In genomic region chr9:61404615-61404980, GRCm38 (mm10) we compare ENCODE assay signal across 9 mouse cellular contexts. TPM values are rescaled to one million over a fixed set of nuclear protein-coding genes. Genes with fewer than 3 reads are reported as not detected.
DNase-seq lines count a peak whose midpoint lies in the region; ATAC-seq and TF ChIP-seq lines count a peak whose summit lies in the region.
"Had no signal": no experiment of that assay in that cellular context is flagged by ENCODE, and none has a peak within 500 bp of the region (broad histone marks: within the 10 kb centered on the region; RNA-seq: fewer than 3 reads in every experiment).

No protein-coding gene starts in this region.

- WGBS in lung, embryonic 14.5 days = 57% methylated on average over 3 of the region's 3 CpGs
- 11% methylated on average over 3 of the region's 3 CpGs for WGBS in forebrain, embryonic 14.5 days
- 64% methylated on average over 3 of the region's 3 CpGs for WGBS in limb, embryonic 11.5 days
- WGBS in neural tube, embryonic 15.5 days = 46% methylated on average over 3 of the region's 3 CpGs

- no peak for DNase-seq in lung, embryonic 14.5 days
- DNase-seq in lung, adult 18-20 months = no peak
- DNase-seq in forebrain, embryonic 14.5 days (ENCODE audit: low spot score) = no peak
- no peak for DNase-seq in limb, embryonic 11.5 days (ENCODE audit: low spot score)
- no peak for DNase-seq in adrenal gland, adult 18-20 months (ENCODE audit: low spot score in 2 of 2)
- no peak for DNase-seq in left cerebral cortex, postnatal 36 days (ENCODE audit: low spot score in 2 of 2)
- DNase-seq in lung, postnatal 4 days = no peak
- DNase-seq: thymus, postnatal 14 days had no signal

- peak overlapping the region; percentile 0; the same call in 1 of the 2 replicates for H3K4me2 ChIP-seq in lung, embryonic 14.5 days
- H3K4me2 ChIP-seq in forebrain, embryonic 14.5 days (ENCODE audit: low read length) = peak overlapping the region; percentile 39
- H3K4me2 ChIP-seq in limb, embryonic 11.5 days (ENCODE audit: low read depth, severe bottlenecking) = no peak overlapping the region
- peak overlapping the region; percentile 51 for H3K4me2 ChIP-seq in neural tube, embryonic 15.5 days

- H3K36me3 ChIP-seq in lung, embryonic 14.5 days (ENCODE audit: insufficient read depth) = peaks cover 84% of the 10 kb centered on the region
- peaks cover 55% of the 10 kb centered on the region for H3K36me3 ChIP-seq in forebrain, embryonic 14.5 days (ENCODE audit: control insufficient read depth, insufficient read depth, low read length)
- H3K36me3 ChIP-seq in limb, embryonic 11.5 days (ENCODE audit: control insufficient read depth, insufficient read depth, low read length) = peaks cover 35% of the 10 kb centered on the region
- peaks cover 27% of the 10 kb centered on the region for H3K36me3 ChIP-seq in neural tube, embryonic 15.5 days

- intact Hi-C loops in left cerebral cortex, postnatal 36 days (cut with DNase I) = no loop called here

- peak overlapping the region; percentile 46; the same call in 1 of the 2 replicates for H3K27ac ChIP-seq in lung, embryonic 14.5 days (ENCODE audit: low read depth)
- H3K27ac ChIP-seq in forebrain, embryonic 14.5 days (ENCODE audit: low read depth, low read length) = peak overlapping the region; percentile 87
- no peak overlapping the region for H3K27ac ChIP-seq in limb, embryonic 11.5 days (replicated peaks; ENCODE audit: low read depth, low read length)
- peak overlapping the region; percentile 85 for H3K27ac ChIP-seq in neural tube, embryonic 15.5 days (replicated peaks)

- no peaks in the 10 kb centered on the region for H3K9me3 ChIP-seq in lung, embryonic 14.5 days (ENCODE audit: low read depth, low read length)
- H3K9me3 ChIP-seq in forebrain, embryonic 14.5 days (replicated peaks; ENCODE audit: control insufficient read depth, low read length) = no peaks in the 10 kb centered on the region
- H3K9me3 ChIP-seq in limb, embryonic 11.5 days (ENCODE audit: control insufficient read depth, low read length) = no peaks in the 10 kb centered on the region
- no peaks in the 10 kb centered on the region for H3K9me3 ChIP-seq in neural tube, embryonic 15.5 days (replicated peaks)

- TF ChIP-seq CTCF in lung, embryonic 14.5 days (IDR thresholded peaks at IDR 0.05; ENCODE audit: low read depth) = no peak

- peaks cover 14% of the 10 kb centered on the region for H3K4me1 ChIP-seq in lung, embryonic 14.5 days (ENCODE audit: insufficient read depth)
- peaks cover 58% of the 10 kb centered on the region for H3K4me1 ChIP-seq in forebrain, embryonic 14.5 days (ENCODE audit: control insufficient read depth, insufficient read depth, low read length)
- peaks cover 18% of the 10 kb centered on the region for H3K4me1 ChIP-seq in limb, embryonic 11.5 days (ENCODE audit: control insufficient read depth, insufficient read depth, low read length)
- H3K4me1 ChIP-seq in neural tube, embryonic 15.5 days = peaks cover 72% of the 10 kb centered on the region

- peak; percentile 17; the same call in 1 of the 2 replicates for ATAC-seq in lung, embryonic 14.5 days (ENCODE audit: insufficient read depth)
- peak; percentile 28 for ATAC-seq in forebrain, embryonic 14.5 days
- ATAC-seq in limb, embryonic 11.5 days (ENCODE audit: insufficient number of reproducible peaks, low FRiP score, low TSS enrichment, low read depth) = 0 out of 2 replicates have a peak, but pooled peaks have one; percentile 8
- peak; percentile 1; the same call in 1 of the 2 replicates for ATAC-seq in neural tube, embryonic 15.5 days (ENCODE audit: low FRiP score)

- no peak overlapping the region for H3K9ac ChIP-seq in lung, embryonic 14.5 days
- H3K9ac ChIP-seq in forebrain, embryonic 14.5 days (ENCODE audit: low read length) = peak overlapping the region; percentile 9; the same call in 1 of the 2 replicates
- no peak overlapping the region for H3K9ac ChIP-seq in limb, embryonic 11.5 days (ENCODE audit: low read length)
- no peak overlapping the region for H3K9ac ChIP-seq in neural tube, embryonic 15.5 days (replicated peaks)

- no peak overlapping the region for H3K4me3 ChIP-seq in lung, embryonic 14.5 days (ENCODE audit: low read depth, low read length)
- H3K4me3 ChIP-seq in forebrain, embryonic 14.5 days (ENCODE audit: low read depth, low read length) = no peak overlapping the region
- no peak overlapping the region for H3K4me3 ChIP-seq in limb, embryonic 11.5 days (ENCODE audit: low read depth, low read length)
- H3K4me3 ChIP-seq in neural tube, embryonic 15.5 days (replicated peaks) = no peak overlapping the region

- no peaks in the 10 kb centered on the region for H3K27me3 ChIP-seq in lung, embryonic 14.5 days (ENCODE audit: insufficient read depth, low read length)
- no peaks in the 10 kb centered on the region for H3K27me3 ChIP-seq in forebrain, embryonic 14.5 days (replicated peaks; ENCODE audit: control insufficient read depth, insufficient read depth, low read length)
- no peaks in the 10 kb centered on the region for H3K27me3 ChIP-seq in limb, embryonic 11.5 days (ENCODE audit: control insufficient read depth, insufficient read depth, low read length)
- H3K27me3 ChIP-seq in neural tube, embryonic 15.5 days (replicated peaks) = no peaks in the 10 kb centered on the region

RNA-seq across cellular contexts. Expression of gene Tle3, which starts 32.4 kb away (rescaled TPM):
- 28.7 and 32.5 TPM in 2 replicates for polyA plus RNA-seq in lung, embryonic 14.5 days (2014; fragmentation: Nextera tagmentation; extraction: Ambion mirVana)
- polyA plus RNA-seq in forebrain, embryonic 14.5 days (2014; fragmentation: Nextera tagmentation; extraction: Ambion mirVana) = 28.1 and 30.1 TPM in 2 replicates
- 42.8 and 43.4 TPM in 2 replicates for polyA plus RNA-seq in limb, embryonic 11.5 days (2014; fragmentation: Nextera tagmentation; extraction: Ambion mirVana)
- 20.5 and 24.2 TPM in 2 replicates for polyA plus RNA-seq in neural tube, embryonic 15.5 days (2015; fragmentation: Nextera tagmentation; extraction: Ambion mirVana)
- total RNA-seq in adrenal gland, adult 18-20 months (2021) = 100 to 1,000 TPM; 104 to 148 TPM
- total RNA-seq in left cerebral cortex, postnatal 36 days (2021) = 10 to 100 TPM; 57.6 to 67.1 TPM
